Mouse (Mus musculus) CH12.LX (cell line): ENCODE measurements around the gene Nphp4.
A peak's percentile ranks its signal among the peaks of the same experiment; 100 is the strongest.

Source experiments
- CTCF ChIP-seq, 2 experiments: IDR thresholded peaks in 1 of 2; conservative IDR thresholded peaks in 1 of 2; 2 replicates each; pipeline ENCODE4 v1.5.1; 2011 to 2012; ENCODE audit warnings: low read depth in 2 of 2, low read length in 2 of 2, improper control_type of control experiment in 1 of 2, inconsistent platforms in 1 of 2, mild to moderate bottlenecking in 1 of 2, moderate library complexity in 1 of 2
- ELF1 ChIP-seq: IDR thresholded peaks from 2 replicates; pipeline ENCODE4 v1.6.1; 2014; ENCODE audit warnings: low read depth, mild to moderate bottlenecking, inconsistent platforms, low read length, improper control_type of control experiment
- HCFC1 ChIP-seq: IDR thresholded peaks from 2 replicates; pipeline ENCODE4 v1.6.1; 2012; ENCODE audit warnings: low read depth, mild to moderate bottlenecking, inconsistent platforms, low read length, improper control_type of control experiment
- MAFK ChIP-seq: IDR thresholded peaks from 2 replicates; pipeline ENCODE4 v1.6.1; 2011; ENCODE audit warnings: low read length, improper control_type of control experiment; ENCODE audit not compliant: insufficient replicate concordance
- MAZ ChIP-seq: IDR thresholded peaks from 2 replicates; pipeline ENCODE4 v1.6.1; 2012; ENCODE audit warnings: low read depth, mild to moderate bottlenecking, inconsistent platforms, low read length, improper control_type of control experiment, moderate library complexity
- MXI1 ChIP-seq: IDR thresholded peaks from 2 replicates; pipeline ENCODE4 v1.6.1; 2011; ENCODE audit warnings: mild to moderate bottlenecking, low read depth, low read length, improper control_type of control experiment
- NELFE ChIP-seq: IDR thresholded peaks from 2 replicates; pipeline ENCODE4 v1.6.1; 2011; ENCODE audit warnings: low read depth, low read length, improper control_type of control experiment
- PAX5 ChIP-seq: IDR thresholded peaks from 2 replicates; pipeline ENCODE4 v1.6.1; 2012; ENCODE audit warnings: low read length, inconsistent platforms, mixed read lengths
- RCOR1 ChIP-seq: conservative IDR thresholded peaks from 2 replicates; pipeline ENCODE4 v1.6.1; 2012; ENCODE audit warnings: low read depth, mild to moderate bottlenecking, inconsistent platforms, low read length, improper control_type of control experiment
- SMC3 ChIP-seq: IDR thresholded peaks from 2 replicates; pipeline ENCODE4 v1.6.1; 2011; ENCODE audit warnings: low read depth, low read length, improper control_type of control experiment
- UBTF ChIP-seq: IDR thresholded peaks from 2 replicates; pipeline ENCODE4 v1.6.1; 2012; ENCODE audit warnings: low read depth, mild to moderate bottlenecking, inconsistent platforms, low read length, improper control_type of control experiment, moderate library complexity
- USF2 ChIP-seq: conservative IDR thresholded peaks from 2 replicates; pipeline ENCODE4 v1.6.1; 2011; ENCODE audit warnings: low read depth, low read length, improper control_type of control experiment
- ZNF384 ChIP-seq: IDR thresholded peaks from 2 replicates; pipeline ENCODE4 v1.6.1; 2012; ENCODE audit warnings: low read depth, low read length, improper control_type of control experiment, inconsistent platforms

DNA sequence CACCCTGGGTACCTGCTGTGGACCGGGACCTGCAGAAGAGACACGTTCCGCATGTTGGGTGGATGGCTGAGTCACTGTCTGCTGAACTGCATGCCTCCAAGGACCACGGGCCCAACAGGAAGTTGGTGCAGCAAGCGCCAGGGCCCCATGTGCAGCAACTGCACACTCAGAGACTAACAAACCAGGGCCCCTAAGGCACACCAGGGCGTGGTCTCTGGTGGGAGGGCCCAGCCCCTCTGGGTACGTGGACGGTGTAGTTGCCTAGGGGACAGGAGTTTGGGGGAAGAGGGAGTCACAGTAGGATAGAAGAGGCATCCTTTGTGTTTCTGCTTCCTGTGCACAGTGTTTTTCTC, 27.9 kb upstream of the Nphp4 start:
- TF ChIP-seq ELF1 (peak; percentile 80), CTCF (conservative IDR thresholded peaks at IDR 0.05 in 1 of 2, IDR thresholded peaks at IDR 0.05 in 1 of 2; ENCODE audit: low read depth in 2 of 2, low read length in 2 of 2) (no peak), MAZ (no peak), RCOR1 (no peak), MXI1 (peak; percentile 96), USF2 (no peak), NELFE (peak; percentile 86), UBTF (no peak), SMC3 (no peak), ZNF384 (no peak), PAX5 (no peak), MAFK (peak; percentile 60; the same call in 1 of the 2 replicates), HCFC1 (peak; percentile 67)
